In the genomic region with DNA sequence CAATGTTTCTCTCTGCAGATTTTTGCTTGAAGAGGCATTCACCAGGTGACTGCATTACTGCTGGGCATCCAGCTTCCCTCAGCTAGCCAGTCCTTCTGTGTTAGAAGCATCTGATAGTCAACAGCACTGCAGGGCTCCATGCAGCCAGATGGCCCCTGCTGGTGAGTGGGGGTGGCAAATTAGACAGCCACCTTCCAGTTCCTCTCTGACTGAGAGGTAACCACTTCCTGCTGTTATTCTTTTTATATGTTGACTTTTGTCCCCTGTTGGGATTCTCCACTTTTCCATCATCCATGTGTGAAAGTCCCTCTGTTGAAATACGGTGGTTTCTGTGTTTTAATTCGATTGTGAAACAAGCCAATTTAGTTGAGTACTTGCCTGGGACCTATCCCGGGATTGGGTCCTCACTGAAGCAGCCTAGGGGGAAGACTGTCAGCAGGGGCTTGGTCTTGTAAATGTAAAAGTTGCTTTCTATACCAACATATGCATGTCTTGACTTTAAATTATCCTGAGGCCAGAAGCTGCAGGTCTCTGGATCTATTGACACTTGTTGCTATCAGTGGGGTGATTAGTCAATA, we compare ENCODE assay signal across 14 mouse cellular contexts. TPM values are rescaled to one million over a fixed set of nuclear protein-coding genes. Genes with fewer than 3 reads are reported as not detected.
DNase-seq lines count a peak whose midpoint lies in the region; ATAC-seq and TF ChIP-seq lines count a peak whose summit lies in the region.
"Had no signal": no experiment of that assay in that cellular context is flagged by ENCODE, and none has a peak within 500 bp of the region (broad histone marks: within the 10 kb centered on the region; RNA-seq: fewer than 3 reads in every experiment).

No protein-coding gene starts in this region.

- no peaks in the 10 kb centered on the region for H3K9me3 ChIP-seq in forebrain, embryonic 11.5 days (ENCODE audit: control insufficient read depth, low read length)
- no peaks in the 10 kb centered on the region for H3K9me3 ChIP-seq in intestine, postnatal 0 days (ENCODE audit: control insufficient read depth)
- H3K9me3 ChIP-seq: forebrain, embryonic 12.5 days; hindbrain, embryonic 10.5 days; limb, embryonic 12.5 days; neural tube, embryonic 12.5 days had no signal

- no peaks in the 10 kb centered on the region; the same call in 1 of the 2 replicates for H3K36me3 ChIP-seq in spleen, adult 2 months (ENCODE audit: control insufficient read depth, insufficient read depth, low read length)
- no peaks in the 10 kb centered on the region for H3K36me3 ChIP-seq in forebrain, embryonic 11.5 days (ENCODE audit: control insufficient read depth, insufficient read depth, low read length)
- no peaks in the 10 kb centered on the region for H3K36me3 ChIP-seq in intestine, postnatal 0 days (ENCODE audit: control insufficient read depth, insufficient read depth)
- H3K36me3 ChIP-seq: forebrain, embryonic 12.5 days; hindbrain, embryonic 10.5 days; limb, embryonic 12.5 days; neural tube, embryonic 12.5 days had no signal

- no peak for TF ChIP-seq CTCF in spleen, adult 2 months (IDR thresholded peaks at IDR 0.05; ENCODE audit: extremely low read depth, insufficient read depth, insufficient read length, insufficient replicate concordance)
- no peak for TF ChIP-seq CTCF in intestine, postnatal 0 days (IDR thresholded peaks at IDR 0.05; ENCODE audit: low read depth)

- peak; percentile 8 for DNase-seq in cerebellum, adult 11 months
- peak; percentile 8 to 11 for DNase-seq in cerebellum, postnatal 10 days
- peak in 1 of 2 experiments; percentile 53 for DNase-seq in spleen, adult 2 months (ENCODE audit: low read depth in 1 of 2, low spot score in 2 of 2)
- no peak for DNase-seq in forebrain, embryonic 11.5 days (ENCODE audit: low spot score)
- DNase-seq in Muller cell, postnatal 12 days (ENCODE audit: inconsistent ontology term), result no peak
- DNase-seq: right cerebral cortex, postnatal 25 days had no signal

- H3K4me3 ChIP-seq in spleen, adult 2 months (ENCODE audit: extremely low read depth, insufficient read depth, insufficient read length), result no peak overlapping the region
- H3K4me3 ChIP-seq in forebrain, embryonic 11.5 days (ENCODE audit: low read depth, low read length), result no peak overlapping the region
- no peak overlapping the region for H3K4me3 ChIP-seq in intestine, postnatal 0 days (ENCODE audit: low read depth, low read length)
- H3K4me3 ChIP-seq: forebrain, embryonic 12.5 days; hindbrain, embryonic 10.5 days; limb, embryonic 12.5 days; neural tube, embryonic 12.5 days had no signal

- no peak for ATAC-seq in cerebellum, adult (ENCODE audit: insufficient number of reproducible peaks, low FRiP score, low TSS enrichment)
- ATAC-seq in CD4-positive, CD25-positive, alpha-beta regulatory T cell, adult 4 months, result peak; percentile 85
- ATAC-seq in forebrain, embryonic 11.5 days (replicated peaks; ENCODE audit: low FRiP score), result no peak
- ATAC-seq in intestine, postnatal 0 days, result no peak

- no peak overlapping the region for H3K4me2 ChIP-seq in forebrain, embryonic 11.5 days (ENCODE audit: low read depth, low read length, severe bottlenecking)
- H3K4me2 ChIP-seq in intestine, postnatal 0 days (replicated peaks; ENCODE audit: low read depth), result no peak overlapping the region
- H3K4me2 ChIP-seq: forebrain, embryonic 12.5 days; limb, embryonic 12.5 days; neural tube, embryonic 12.5 days had no signal

- peaks cover 6% of the 10 kb centered on the region for H3K4me1 ChIP-seq in spleen, adult 2 months (ENCODE audit: control insufficient read depth, insufficient read depth, insufficient read length)
- no peaks in the 10 kb centered on the region for H3K4me1 ChIP-seq in forebrain, embryonic 11.5 days (replicated peaks; ENCODE audit: control insufficient read depth, insufficient read depth, low read length)
- H3K4me1 ChIP-seq in intestine, postnatal 0 days (replicated peaks; ENCODE audit: control insufficient read depth, insufficient read depth, low read length), result no peaks in the 10 kb centered on the region
- H3K4me1 ChIP-seq: forebrain, embryonic 12.5 days; hindbrain, embryonic 10.5 days; limb, embryonic 12.5 days; neural tube, embryonic 12.5 days had no signal

- TF ChIP-seq POLR2A in spleen, adult 2 months (IDR thresholded peaks at IDR 0.05; ENCODE audit: low read depth, low read length), result no peak

- H3K27me3 ChIP-seq in spleen, adult 2 months (ENCODE audit: control insufficient read depth, insufficient read depth, low read length), result no peaks in the 10 kb centered on the region
- H3K27me3 ChIP-seq in forebrain, embryonic 11.5 days (ENCODE audit: control insufficient read depth, insufficient read depth, low read length), result no peaks in the 10 kb centered on the region
- no peaks in the 10 kb centered on the region for H3K27me3 ChIP-seq in intestine, postnatal 0 days (replicated peaks; ENCODE audit: control insufficient read depth, insufficient read depth, low read length)
- H3K27me3 ChIP-seq: forebrain, embryonic 12.5 days; limb, embryonic 12.5 days; neural tube, embryonic 12.5 days had no signal

- peak overlapping the region; percentile 63 for H3K27ac ChIP-seq in spleen, adult 2 months (ENCODE audit: insufficient read depth, low read length)
- no peak overlapping the region for H3K27ac ChIP-seq in forebrain, embryonic 11.5 days (ENCODE audit: low read depth, low read length)
- H3K27ac ChIP-seq in intestine, postnatal 0 days (ENCODE audit: low read depth, low read length), result no peak overlapping the region
- H3K27ac ChIP-seq: forebrain, embryonic 12.5 days; hindbrain, embryonic 10.5 days; kidney, postnatal 0 days; limb, embryonic 12.5 days; neural tube, embryonic 12.5 days had no signal

- no peak overlapping the region for H3K9ac ChIP-seq in forebrain, embryonic 11.5 days (ENCODE audit: low read length)
- no peak overlapping the region for H3K9ac ChIP-seq in intestine, postnatal 0 days (ENCODE audit: low read depth, low read length)
- H3K9ac ChIP-seq: forebrain, embryonic 12.5 days; limb, embryonic 12.5 days; neural tube, embryonic 12.5 days had no signal

- 43% methylated on average over 3 of the region's 3 CpGs for WGBS in spleen, adult 2 months
- 50% methylated on average over 3 of the region's 3 CpGs for WGBS in forebrain, embryonic 11.5 days
- 59% methylated on average over 3 of the region's 3 CpGs for WGBS in intestine, postnatal 0 days

RNA-seq across cellular contexts. Expression of gene Cybb, which starts 16.7 kb away (rescaled TPM):
- polyA plus RNA-seq in CD4-positive, CD25-positive, alpha-beta regulatory T cell, adult 4 months (2017; shearing (Covaris generic)), result 10 to 100 TPM; 40.8 to 48.7 TPM
- 10.2 and 11.8 TPM in 2 replicates for polyA plus RNA-seq in spleen, adult 2 months (2012; rRNA removed)
- polyA plus RNA-seq in forebrain, embryonic 11.5 days (2014; fragmentation: Nextera tagmentation; extraction: Ambion mirVana), result 0.63 and 0.96 TPM in 2 replicates
- polyA plus RNA-seq in intestine, postnatal 0 days (2015; fragmentation: Nextera tagmentation; extraction: Ambion mirVana), result 2.8 and 3.3 TPM in 2 replicates

Comparison
In these comparisons a context has a peak if more than half of its experiments do, and no peak if none do; other contexts are left out.
1. DNase-seq: peak in cerebellum, adult 11 months (single experiment) and cerebellum, postnatal 10 days (2 of 2); none in forebrain, embryonic 11.5 days (single experiment) and Muller cell, postnatal 12 days (single experiment).